11 mouse cellular contexts compared by ENCODE assay signal in the genomic region with DNA sequence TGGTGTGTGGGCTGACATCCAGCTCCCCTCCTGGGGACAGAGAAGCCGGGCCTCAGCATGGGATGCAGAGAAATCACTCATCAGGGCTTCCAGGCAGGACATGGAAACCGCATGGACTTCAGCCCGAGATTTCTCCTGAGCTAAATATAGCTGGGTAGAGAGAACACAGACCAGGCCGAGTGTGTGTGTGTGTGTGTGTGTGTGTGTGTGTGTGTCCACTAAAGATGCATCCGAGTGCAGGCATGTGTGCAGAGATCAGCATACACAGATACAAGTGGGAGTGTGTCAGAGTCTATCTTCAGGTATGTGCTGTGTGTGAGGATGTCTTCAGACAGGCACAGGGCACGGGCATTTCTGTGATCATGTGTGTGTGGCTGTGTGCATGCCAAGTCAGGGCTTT. TPM values are rescaled to one million over a fixed set of nuclear protein-coding genes. Genes with fewer than 3 reads are reported as not detected.
DNase-seq lines count a peak whose midpoint lies in the region; ATAC-seq and TF ChIP-seq lines count a peak whose summit lies in the region.
"Had no signal": no experiment of that assay in that cellular context is flagged by ENCODE, and none has a peak within 500 bp of the region (broad histone marks: within the 10 kb centered on the region; RNA-seq: fewer than 3 reads in every experiment).

No protein-coding gene starts in this region.

- no peak overlapping the region for H3K4me3 ChIP-seq in neural tube, embryonic 13.5 days
- H3K4me3 ChIP-seq in neural tube, embryonic 15.5 days (replicated peaks): no peak overlapping the region
- H3K4me3 ChIP-seq in left cerebral cortex, adult 2 months: no peak overlapping the region
- H3K4me3 ChIP-seq: erythroblast, embryonic 14.5 days had no signal

- no peak overlapping the region for H3K4me2 ChIP-seq in neural tube, embryonic 13.5 days
- no peak overlapping the region for H3K4me2 ChIP-seq in neural tube, embryonic 15.5 days

- intact Hi-C loops in heart, postnatal 25 days (cut with DNase I): loop anchor here (1.0 kb wide), 1 partner anchor 24 kb away; no protein-coding TSS in a partner anchor
- intact Hi-C loops in heart, postnatal 10 days (cut with DNase I): loop anchor here (1.0 kb wide), 1 partner anchor 26 kb away; no protein-coding TSS in a partner anchor
- intact Hi-C loops in left cerebral cortex, adult 2 months (cut with DNase I): no loop called here

- WGBS in neural tube, embryonic 13.5 days: 76% methylated on average over 6 of the region's 6 CpGs
- 73% methylated on average over 6 of the region's 6 CpGs for WGBS in neural tube, embryonic 15.5 days

- no peaks in the 10 kb centered on the region for H3K27me3 ChIP-seq in neural tube, embryonic 13.5 days
- no peaks in the 10 kb centered on the region; the same call in 1 of the 2 replicates for H3K27me3 ChIP-seq in neural tube, embryonic 15.5 days (replicated peaks)

- DNase-seq in heart, adult 18-20 months: peak; percentile 56 to 61
- no peak for DNase-seq in heart, postnatal 25 days (ENCODE audit: low spot score)
- peak; percentile 68 for DNase-seq in heart, postnatal 10 days
- DNase-seq in urinary bladder, adult 2 months (ENCODE audit: low spot score): no peak
- DNase-seq in left cerebral cortex, adult 2 months (ENCODE audit: extremely low spot score in 1 of 2, low spot score in 2 of 2): no peak
- DNase-seq in adrenal gland, postnatal 10 days: no peak
- DNase-seq: thymus, adult 2 months had no signal

- H3K9me3 ChIP-seq in neural tube, embryonic 13.5 days: no peaks in the 10 kb centered on the region
- no peaks in the 10 kb centered on the region for H3K9me3 ChIP-seq in neural tube, embryonic 15.5 days (replicated peaks)

- H3K4me1 ChIP-seq in neural tube, embryonic 13.5 days (replicated peaks): no peaks in the 10 kb centered on the region; the same call in 1 of the 2 replicates
- peaks cover 17% of the 10 kb centered on the region; the same call in 1 of the 2 replicates for H3K4me1 ChIP-seq in neural tube, embryonic 15.5 days

- no peak overlapping the region for H3K27ac ChIP-seq in neural tube, embryonic 13.5 days (replicated peaks)
- no peak overlapping the region for H3K27ac ChIP-seq in neural tube, embryonic 15.5 days (replicated peaks)
- no peak overlapping the region for H3K27ac ChIP-seq in left cerebral cortex, adult 2 months
- H3K27ac ChIP-seq: macrophage had no signal

- TF ChIP-seq CTCF in left cerebral cortex, adult 2 months (IDR thresholded peaks at IDR 0.05): no peak

- H3K9ac ChIP-seq in neural tube, embryonic 13.5 days: no peak overlapping the region
- no peak overlapping the region for H3K9ac ChIP-seq in neural tube, embryonic 15.5 days (replicated peaks)

- H3K36me3 ChIP-seq in neural tube, embryonic 13.5 days: no peaks in the 10 kb centered on the region
- no peaks in the 10 kb centered on the region for H3K36me3 ChIP-seq in neural tube, embryonic 15.5 days

- peak; percentile 10; the same call in 1 of the 2 replicates for ATAC-seq in neural tube, embryonic 13.5 days (ENCODE audit: low read depth)
- no peak for ATAC-seq in neural tube, embryonic 15.5 days (ENCODE audit: low FRiP score)

RNA-seq across cellular contexts. Expression of gene Gadd45b, which starts 25.0 kb away (rescaled TPM):
- total RNA-seq in heart, adult 18-20 months (2021): 10 to 100 TPM; 14.9 to 19.0 TPM
- 10 to 100 TPM in 1 of 2 experiments, 1 to 10 TPM in 1; 8.2 to 14.1 TPM for total RNA-seq in heart, postnatal 25 days (2021)
- polyA plus RNA-seq in neural tube, embryonic 13.5 days (2015; fragmentation: Nextera tagmentation; extraction: Ambion mirVana): 8.8 and 9.0 TPM in 2 replicates
- polyA plus RNA-seq in neural tube, embryonic 15.5 days (2015; fragmentation: Nextera tagmentation; extraction: Ambion mirVana): 9.0 and 11.1 TPM in 2 replicates
- 10 to 100 TPM; 11.5 to 18.3 TPM for total RNA-seq in heart, postnatal 10 days (2021)
- 17.9 and 29.9 TPM in 2 replicates for polyA plus RNA-seq in urinary bladder, adult 2 months (2012; rRNA removed)
- 10 to 100 TPM; 24.0 to 36.0 TPM for total RNA-seq in left cerebral cortex, adult 2 months (2021)
- total RNA-seq in adrenal gland, postnatal 10 days (2021): 10 to 100 TPM; 11.7 to 44.5 TPM

RNA-seq across cellular contexts. Expression of gene Lmnb2, which starts 36.8 kb away (rescaled TPM):
- 1 to 10 TPM; 4.7 to 5.8 TPM for total RNA-seq in heart, adult 18-20 months (2021)
- 1 to 10 TPM; 4.6 to 5.6 TPM for total RNA-seq in heart, postnatal 25 days (2021)
- polyA plus RNA-seq in neural tube, embryonic 13.5 days (2015; fragmentation: Nextera tagmentation; extraction: Ambion mirVana): 38.3 and 41.6 TPM in 2 replicates
- polyA plus RNA-seq in neural tube, embryonic 15.5 days (2015; fragmentation: Nextera tagmentation; extraction: Ambion mirVana): 39.0 and 39.9 TPM in 2 replicates
- total RNA-seq in heart, postnatal 10 days (2021): 10 to 100 TPM; 10.2 to 11.9 TPM
- polyA plus RNA-seq in urinary bladder, adult 2 months (2012; rRNA removed): 10.5 and 14.1 TPM in 2 replicates
- total RNA-seq in left cerebral cortex, adult 2 months (2021): 10 to 100 TPM; 20.0 to 20.3 TPM
- 10 to 100 TPM; 14.5 to 16.5 TPM for total RNA-seq in adrenal gland, postnatal 10 days (2021)

RNA-seq across cellular contexts. Expression of gene Timm13, which starts 54.1 kb away (rescaled TPM):
- 100 to 1,000 TPM; 125 to 144 TPM for total RNA-seq in heart, adult 18-20 months (2021)
- total RNA-seq in heart, postnatal 25 days (2021): 100 to 1,000 TPM; 143 to 148 TPM
- 328 and 331 TPM in 2 replicates for polyA plus RNA-seq in neural tube, embryonic 13.5 days (2015; fragmentation: Nextera tagmentation; extraction: Ambion mirVana)
- 333 and 359 TPM in 2 replicates for polyA plus RNA-seq in neural tube, embryonic 15.5 days (2015; fragmentation: Nextera tagmentation; extraction: Ambion mirVana)
- total RNA-seq in heart, postnatal 10 days (2021): 100 to 1,000 TPM; 163 to 175 TPM
- 111 and 113 TPM in 2 replicates for polyA plus RNA-seq in urinary bladder, adult 2 months (2012; rRNA removed)
- total RNA-seq in left cerebral cortex, adult 2 months (2021): 100 to 1,000 TPM; 136 to 138 TPM
- 100 to 1,000 TPM; 271 to 285 TPM for total RNA-seq in adrenal gland, postnatal 10 days (2021)

RNA-seq across cellular contexts. Expression of gene Gng7, which starts 59.9 kb away (rescaled TPM):
- total RNA-seq in heart, adult 18-20 months (2021): 1 to 10 TPM in 1 of 2 experiments, under 1 TPM in 1; 0.82 to 1.3 TPM
- under 1 TPM; 0.13 to 0.34 TPM for total RNA-seq in heart, postnatal 25 days (2021)
- polyA plus RNA-seq in neural tube, embryonic 13.5 days (2015; fragmentation: Nextera tagmentation; extraction: Ambion mirVana): 16.2 and 17.4 TPM in 2 replicates
- polyA plus RNA-seq in neural tube, embryonic 15.5 days (2015; fragmentation: Nextera tagmentation; extraction: Ambion mirVana): 22.8 and 24.9 TPM in 2 replicates
- 1 to 10 TPM in 1 of 2 experiments, under 1 TPM in 1; 0.67 to 1.1 TPM for total RNA-seq in heart, postnatal 10 days (2021)
- 4.2 and 5.4 TPM in 2 replicates for polyA plus RNA-seq in urinary bladder, adult 2 months (2012; rRNA removed)
- total RNA-seq in left cerebral cortex, adult 2 months (2021): 100 to 1,000 TPM in 1 of 2 experiments, 10 to 100 TPM in 1; 66.6 to 111 TPM
- total RNA-seq in adrenal gland, postnatal 10 days (2021): 1 to 10 TPM; 5.4 to 6.4 TPM
- polyA plus RNA-seq: erythroblast, embryonic 14.5 days had no signal

Comparison
In these comparisons a context has a peak if more than half of its experiments do, and no peak if none do; other contexts are left out.
1. DNase-seq: peak in heart, adult 18-20 months (2 of 2) and heart, postnatal 10 days (2 of 2); none in heart, postnatal 25 days (single experiment), urinary bladder, adult 2 months (single experiment), left cerebral cortex, adult 2 months (0 of 2) and adrenal gland, postnatal 10 days (single experiment).